Mouse (Mus musculus) cerebellum, adult 8-10 months (tissue): ENCODE data around the gene Thap8.

Experiments
- DNase-seq: peaks from one replicate; pipeline ENCODE4 v3.0.0; 2022

Gene Thap8

DNA sequence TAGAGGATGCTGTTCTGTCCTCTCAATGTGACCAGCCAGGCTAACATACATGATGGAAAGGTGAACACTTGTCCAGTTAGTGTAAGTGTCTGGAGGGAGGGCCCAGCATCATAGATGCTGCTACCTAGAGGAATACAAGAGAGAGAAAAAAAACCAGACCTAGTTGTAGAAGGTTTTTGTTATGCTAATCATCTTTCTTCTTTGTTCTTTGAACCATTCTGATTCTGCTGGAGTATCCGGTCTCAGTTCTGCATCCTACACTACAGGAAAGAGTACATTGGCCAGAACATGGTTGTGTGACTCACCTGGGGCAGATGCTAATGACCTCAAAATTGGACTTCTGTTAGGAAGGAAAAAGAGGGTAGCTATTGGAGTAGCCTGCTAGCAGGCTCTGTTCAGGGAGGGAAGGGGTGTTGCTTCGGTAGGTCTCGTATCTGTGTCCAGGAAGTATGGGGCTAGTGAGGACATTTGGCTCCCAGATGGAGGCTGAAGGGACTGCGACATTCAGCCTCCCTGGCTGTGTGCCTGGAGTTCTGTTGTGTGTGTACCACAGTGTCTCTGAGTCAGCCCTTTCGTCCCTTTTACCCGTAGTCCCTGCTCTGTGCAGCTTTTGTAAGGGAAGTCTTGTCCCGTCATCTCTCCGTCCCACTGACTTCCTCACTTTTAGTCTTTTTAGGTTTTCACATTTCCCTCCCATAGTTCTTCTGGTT is 7.0 kb downstream of the Thap8 start:
- peak; percentile 83 for DNase-seq

DNA sequence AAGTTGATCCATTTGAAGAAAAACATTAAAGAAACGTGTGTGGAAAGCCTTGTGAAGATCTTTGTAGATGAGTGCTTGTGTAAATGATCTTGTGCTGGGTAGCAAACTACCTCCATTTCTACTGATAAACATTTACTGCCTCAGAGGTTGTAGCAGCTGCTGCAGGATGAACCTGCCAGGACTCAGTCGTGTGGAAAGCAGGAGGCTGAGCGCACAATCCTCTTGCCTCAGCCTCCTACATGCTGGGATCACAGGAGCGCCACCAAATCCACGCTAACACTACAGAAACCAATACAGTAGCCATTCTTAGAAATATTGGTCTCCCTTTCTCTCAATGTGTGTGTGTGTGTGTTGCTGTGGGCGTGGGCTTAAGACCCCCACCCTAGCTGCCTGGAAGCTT is 8.2 kb downstream of the Thap8 start:
- peak; percentile 58 for DNase-seq

DNA sequence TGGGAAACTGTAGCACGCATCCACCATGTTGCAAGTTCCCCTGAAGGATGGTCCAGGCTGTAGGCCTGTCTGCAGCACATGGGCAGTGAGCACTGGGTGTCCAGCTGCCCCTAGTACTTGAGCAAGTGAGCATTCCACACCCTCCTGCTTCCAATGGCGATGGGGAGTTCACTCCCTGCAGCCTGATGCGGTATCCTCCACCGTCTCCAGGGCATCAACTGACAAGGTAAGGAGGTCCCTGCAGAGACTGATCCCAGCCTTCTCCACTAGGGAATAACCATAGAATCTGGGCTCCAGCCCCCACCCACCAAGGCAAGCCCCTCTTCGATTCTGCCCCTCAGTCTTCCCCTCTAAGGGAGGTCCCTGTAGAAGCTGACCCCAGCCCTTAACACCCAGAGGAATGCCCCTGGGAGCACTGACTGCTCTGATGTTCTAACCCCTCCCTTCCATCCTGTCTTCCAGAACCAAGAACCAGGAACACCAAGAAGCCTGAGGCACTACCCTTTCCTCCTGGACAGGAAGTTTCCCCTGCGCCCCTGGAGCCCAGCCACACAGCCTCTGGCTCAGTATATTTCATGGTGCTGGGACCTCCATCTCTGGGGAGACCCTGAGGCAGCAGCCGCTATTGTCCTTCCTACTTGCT is 9.3 kb downstream of the Thap8 start:
- DNase-seq = peak; percentile 39

DNA sequence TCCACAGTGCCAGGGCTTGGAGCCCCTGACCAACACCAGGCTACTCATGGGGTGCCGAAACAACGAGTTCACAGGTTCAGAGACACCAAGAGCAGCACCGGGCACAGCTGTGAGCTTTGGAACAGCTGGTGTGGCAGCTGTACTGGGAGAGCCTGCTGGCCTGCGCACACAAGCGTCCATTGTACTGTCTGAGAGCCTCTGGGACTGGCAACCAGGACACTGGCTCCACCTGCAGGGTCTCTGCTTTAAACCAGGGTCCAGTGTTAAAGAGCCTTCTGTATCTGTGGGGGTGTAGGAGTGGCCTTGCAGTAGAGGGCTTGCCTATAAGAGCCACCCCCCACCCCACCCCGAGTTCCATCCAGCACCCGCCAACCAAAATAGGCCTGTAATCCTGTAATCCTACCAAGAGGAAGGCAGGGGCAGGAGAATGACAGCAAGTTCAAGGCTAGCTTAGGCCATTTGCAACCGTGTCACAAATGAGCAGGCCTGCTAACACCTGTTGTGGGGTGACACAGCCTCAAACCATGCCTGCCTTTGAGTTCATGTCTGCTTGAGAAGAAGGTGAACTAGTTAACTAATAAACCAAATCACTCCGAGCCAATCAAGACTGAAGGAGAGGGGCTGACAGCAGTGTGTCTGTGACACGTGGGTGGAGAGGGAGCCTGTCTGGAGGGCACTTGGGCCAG is 10.0 kb downstream of the Thap8 start:
- DNase-seq = peak; percentile 20

DNA sequence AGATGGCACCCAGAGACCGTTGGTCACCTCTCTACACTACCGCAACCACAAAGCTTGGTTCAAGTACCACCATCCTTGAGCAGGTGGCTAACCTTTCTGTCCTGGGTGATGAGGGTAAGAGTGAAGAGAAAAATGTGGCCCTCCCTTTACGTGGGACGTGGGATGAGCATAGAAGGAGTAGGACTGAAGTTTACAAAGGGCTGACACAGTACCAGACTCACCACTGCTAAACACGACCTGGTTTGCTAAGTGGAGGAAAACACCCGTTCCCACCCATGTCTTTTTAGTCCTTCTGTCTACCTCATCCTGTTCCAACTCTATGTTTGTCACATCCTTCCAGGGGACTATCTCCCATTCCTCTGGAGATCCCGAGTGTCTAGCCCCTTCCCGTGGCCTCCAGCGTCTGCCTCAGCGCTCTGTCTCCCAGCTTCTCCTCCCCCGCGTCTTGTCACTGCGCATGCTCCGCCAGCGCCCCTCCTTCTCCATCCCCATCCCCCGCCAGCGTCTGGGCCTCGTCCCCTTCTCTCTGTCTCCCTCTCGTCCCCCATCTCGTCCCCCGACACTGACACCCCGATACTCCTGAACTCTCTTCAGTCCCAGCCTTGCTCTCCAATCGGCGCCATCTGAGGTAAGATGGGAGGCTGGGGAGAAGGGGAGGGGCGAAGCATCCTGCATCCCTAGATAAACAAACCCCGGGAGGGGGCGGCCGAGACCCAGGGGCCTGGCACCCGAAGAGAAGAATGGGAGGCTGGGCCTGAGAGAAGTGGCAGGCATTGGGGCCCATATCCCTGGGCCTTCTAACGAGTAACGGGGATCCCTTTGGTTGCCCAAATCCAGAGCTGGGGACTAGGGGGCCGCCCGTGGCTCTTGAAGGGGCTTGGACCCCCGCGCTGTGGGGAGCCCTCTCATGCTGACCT is 11.6 kb downstream of the Thap8 start, which contains the start of gene Clip3:
Clip3 (plus strand) TSS at position 514 of the 917 bp plus-strand sequence.
- peak; percentile 92 for DNase-seq

DNA sequence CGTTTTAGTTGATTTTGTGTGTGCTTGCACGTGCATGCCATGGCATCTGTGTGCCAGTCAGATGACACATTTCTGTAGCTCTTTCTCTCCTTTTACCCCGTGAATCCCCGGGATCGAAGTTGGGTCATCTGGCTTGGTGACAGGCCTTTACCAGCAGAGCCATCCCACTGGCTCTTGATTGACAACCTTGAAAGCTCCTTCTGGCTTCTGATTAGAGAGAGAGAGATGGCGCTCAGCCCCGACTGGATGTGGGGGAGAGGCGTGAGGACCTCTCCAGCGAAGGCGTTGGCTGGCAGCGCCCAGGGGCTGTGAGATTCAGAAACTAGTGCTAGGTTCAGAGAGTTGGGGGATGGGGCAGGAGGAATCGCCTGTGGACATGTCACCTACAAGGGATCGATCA is 13.9 kb downstream of the Thap8 start:
- DNase-seq = peak; percentile 54

DNA sequence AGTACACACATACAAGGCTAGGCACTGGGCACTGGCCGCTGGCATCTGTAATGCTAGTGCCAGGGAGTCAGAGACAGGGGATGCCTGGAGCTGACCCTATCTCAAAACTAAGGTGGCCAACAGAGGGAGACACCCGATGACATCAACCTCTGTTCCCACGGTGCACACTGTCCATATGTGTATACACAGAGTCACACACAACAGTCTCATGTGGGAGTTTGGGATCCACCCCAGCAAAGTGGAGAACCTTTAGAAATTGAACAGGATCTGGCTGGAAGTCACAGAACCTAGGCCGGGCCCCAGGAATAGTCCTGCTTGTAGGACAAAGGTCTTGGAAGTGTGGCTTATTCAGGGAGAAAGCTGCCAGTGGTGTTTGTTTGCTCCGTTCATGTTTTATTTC is 14.4 kb downstream of the Thap8 start:
- peak; percentile 48 for DNase-seq

DNA sequence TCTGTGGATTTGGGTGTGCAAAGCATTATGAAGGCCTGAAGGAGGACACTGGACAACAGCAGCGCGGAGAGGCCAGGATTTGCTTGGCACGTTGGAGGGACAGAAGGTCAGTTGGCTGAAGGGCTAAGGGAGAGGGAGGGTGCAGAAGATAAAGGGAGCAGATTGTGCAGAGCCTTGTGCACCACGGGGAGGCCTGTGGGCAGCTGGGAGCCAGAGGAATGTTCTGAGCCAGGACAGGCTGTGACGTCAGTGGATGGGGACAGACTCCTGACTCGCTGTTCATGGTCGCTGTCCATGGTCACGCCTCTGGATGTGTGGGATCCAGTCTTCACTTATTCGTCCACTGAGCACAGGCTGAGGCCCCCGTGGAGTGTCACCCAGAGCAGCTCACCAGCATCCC is 15.2 kb downstream of the Thap8 start:
- DNase-seq = peak; percentile 93

DNA sequence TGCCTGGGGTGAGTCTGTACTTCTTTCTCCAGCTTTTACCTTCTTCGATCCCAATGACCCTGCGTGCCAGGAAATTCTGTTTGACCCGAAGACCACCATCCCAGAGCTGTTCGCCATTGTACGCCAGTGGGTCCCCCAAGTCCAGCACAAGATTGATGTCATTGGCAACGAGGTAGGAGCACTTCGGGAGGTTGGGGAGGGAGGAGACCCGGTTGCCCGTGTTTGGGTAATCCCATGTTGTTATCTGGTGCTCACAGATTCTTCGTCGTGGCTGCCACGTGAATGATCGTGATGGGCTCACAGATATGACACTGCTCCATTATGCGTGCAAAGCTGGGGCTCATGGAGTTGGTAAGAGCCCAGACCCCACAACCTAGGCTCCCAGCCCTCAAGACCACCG is 16.9 kb downstream of the Thap8 start:
- no peak for DNase-seq

DNA sequence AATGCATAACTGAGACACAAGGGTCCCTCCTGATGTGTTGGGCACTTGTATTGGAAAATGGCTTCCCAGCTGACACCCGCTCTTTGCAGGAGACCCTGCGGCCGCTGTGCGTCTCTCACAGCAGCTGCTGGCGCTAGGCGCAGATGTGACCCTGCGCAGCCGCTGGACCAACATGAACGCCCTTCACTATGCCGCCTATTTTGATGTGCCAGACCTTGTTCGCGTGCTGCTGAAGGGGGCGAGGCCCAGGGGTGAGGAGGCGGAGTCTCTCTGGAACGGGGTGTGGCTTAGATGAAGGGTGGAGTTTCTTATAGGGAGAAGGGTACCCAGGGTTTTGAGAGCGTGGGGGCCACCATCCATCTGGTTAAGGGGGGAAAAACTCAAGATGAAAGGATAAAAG is 17.4 kb downstream of the Thap8 start:
- DNase-seq = no peak

DNA sequence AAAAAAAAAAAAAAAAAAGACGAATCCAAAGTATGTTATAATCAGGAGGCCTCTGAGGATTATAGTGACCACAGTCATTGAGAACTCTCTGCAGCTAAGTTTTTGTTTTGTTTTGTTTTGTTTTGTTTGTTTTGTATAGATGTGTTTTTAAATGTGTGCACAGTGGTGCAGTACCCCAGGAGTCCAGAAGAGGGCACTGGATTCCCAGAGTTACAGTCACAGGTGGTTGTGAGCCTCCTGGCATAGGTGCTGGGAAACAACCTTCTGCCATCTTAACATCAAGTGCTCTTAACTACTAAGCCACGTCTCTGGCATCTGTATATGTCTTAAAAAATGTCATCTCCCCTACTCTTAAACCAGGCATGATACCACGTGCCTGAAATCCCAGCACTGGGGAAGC is 21.0 kb downstream of the Thap8 start:
- DNase-seq = no peak

DNA sequence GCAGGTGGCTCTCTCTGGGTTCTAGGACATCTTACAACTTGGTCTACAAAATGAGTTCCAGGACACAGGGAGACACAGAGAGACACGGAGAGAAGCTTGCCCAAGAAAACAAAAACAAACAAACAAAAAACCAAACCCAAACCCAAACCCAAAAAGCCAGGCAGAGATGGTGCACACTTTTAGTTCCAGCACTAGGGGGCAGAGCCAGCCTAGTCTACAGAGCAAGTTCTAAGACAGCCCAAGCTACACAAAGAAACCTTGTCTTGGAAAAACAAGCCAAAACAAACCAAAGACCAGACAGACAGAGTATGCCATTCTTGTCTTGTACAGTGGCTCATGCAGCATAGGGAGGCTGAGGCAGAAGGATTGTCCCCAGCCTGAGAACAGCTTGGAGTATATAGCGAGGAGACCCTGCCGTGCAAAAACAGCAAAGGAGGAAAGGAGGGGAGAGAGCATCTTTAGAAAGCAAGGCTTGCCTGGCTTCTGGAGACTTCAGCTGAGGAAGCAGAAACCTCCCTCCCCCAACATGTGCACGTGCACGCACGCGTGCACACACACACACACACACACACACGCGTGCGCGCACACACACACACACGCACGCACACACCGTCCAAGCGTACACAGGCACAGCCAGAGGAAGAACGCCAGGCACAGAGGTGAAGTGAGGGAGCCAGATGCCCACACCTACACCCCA is 26.3 kb downstream of the Thap8 start:
- no peak for DNase-seq

DNA sequence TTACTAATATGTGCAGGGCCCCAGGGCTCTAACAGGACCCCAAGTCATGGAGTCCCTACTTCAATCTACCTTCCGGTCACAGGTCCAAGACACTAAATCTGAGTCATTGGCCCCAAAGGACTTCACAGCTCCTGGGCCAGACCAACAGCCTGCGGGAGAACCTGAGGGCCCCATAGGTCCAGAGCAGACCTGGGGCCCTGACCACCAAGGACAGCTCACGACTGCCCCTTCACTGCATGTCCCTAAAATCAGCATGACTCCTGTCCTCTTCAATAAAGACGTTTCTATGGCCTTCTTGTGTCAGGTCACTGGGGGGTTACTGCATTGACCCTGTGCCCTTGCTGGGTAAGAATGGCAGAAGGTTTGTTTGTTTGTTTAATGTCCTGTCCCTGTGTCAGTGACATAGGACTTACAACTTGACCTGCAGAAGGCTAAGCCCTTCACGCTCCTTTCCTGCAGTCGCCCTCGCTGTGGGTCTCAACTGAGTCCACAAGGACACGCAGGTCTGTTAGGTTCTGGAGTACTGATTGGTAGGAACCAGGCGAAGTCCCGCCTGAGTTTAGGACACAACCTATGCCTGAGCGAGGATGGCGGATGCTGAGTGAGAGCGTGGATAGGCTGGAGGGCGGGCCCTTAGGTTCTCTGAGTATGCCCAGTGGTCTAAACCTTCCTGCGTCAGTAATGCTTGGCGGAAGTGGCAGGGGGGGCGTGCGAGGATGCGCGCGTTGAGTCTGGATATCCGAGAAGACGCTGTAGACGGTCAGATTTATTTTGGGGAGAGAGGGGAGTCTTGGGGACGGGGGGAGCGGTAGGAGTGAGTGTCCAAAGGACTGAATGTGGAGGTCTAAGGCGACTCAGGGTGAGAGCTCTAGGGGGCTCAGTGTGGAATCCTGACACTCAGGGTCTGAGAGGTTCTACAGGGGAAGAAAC is 28.4 kb downstream of the Thap8 start, which contains the start of gene Alkbh6:
Alkbh6 (plus strand) TSS at position 642 of the 930 bp plus-strand sequence.
- peak; percentile 93 for DNase-seq

DNA sequence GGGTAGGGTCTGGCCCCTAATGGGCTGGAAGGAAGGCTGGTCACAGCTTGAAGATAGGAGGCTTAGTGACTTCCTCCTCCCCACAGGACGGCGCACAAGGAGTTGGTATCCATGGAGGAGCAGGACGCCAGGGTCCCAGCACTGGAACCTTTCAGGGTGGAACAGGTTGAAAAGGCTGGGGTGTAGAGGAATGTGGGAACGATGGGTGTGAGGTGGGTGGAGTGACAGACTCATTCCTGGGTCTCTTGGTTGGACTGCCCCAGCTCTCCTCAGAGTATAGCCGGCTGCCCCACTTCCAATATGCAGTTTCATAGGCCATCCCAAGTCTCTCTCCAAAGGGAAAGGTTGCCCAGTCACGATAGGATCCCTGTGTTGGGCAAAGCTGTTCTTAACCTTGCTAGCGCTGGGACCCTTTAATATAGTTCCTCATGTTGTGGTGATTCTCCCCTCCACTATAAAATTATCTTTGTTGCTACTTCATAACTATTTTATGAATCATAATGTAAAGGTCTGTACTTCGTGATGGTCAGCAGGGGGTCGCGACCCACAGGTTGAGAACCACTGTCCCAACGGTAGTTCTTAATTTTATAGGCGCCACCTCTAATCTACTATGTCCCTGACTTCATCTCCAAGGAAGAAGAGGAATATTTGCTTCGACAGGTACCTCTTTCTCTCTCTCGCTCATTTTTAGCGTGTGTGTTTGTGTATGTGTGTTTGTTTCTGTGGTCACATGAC is 29.7 kb downstream of the Thap8 start:
- no peak for DNase-seq

DNA sequence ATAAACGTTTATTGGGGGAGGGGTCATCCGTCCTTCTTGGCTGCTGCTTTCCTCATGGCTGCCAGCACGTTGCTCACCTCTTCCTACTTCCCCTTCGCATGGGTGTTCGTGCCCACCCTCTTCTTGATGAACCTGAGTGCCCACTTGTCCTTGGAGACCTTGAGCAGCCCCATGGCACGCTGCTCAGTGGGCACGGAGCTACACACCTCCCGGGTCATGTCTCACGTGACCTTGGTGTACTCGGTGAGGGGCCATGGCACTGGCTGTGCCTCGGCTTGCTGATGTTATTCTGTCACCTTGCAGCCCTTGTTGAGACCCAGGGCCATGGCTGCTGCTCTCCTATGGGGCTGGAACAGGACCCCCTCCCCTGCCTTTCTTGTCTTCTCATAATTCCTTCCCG is 30.2 kb downstream of the Thap8 start:
- DNase-seq = no peak

DNA sequence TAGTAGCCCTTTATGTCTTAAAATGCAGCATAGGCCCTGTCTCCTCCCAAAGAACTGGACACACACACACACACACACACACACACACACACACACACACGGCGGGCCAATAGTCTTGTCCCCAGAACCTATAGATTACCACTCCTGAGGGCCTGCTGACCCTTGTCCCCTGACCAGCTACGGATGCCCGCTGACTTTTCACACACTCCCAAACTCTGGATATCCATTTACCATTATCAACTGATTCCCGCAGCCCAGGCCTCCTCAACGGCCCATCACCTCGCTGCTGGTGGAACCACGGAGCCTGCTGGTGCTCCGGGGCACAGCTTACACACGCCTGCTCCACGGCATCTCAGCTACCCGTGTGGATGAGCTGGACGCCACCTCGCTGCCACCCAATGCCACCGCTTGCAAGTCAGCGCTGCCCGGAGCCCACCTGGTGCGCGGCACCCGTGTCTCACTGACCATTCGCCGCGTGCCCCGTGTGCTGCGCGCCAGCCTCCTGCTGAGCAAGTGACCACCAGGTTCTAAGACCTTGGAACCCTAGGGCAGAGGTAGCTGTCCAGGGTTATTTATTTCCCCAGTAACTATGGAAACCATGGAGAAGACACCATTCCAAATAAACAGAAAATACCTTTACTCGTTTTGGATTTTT is 33.9 kb downstream of the Thap8 start:
- no peak for DNase-seq

DNA sequence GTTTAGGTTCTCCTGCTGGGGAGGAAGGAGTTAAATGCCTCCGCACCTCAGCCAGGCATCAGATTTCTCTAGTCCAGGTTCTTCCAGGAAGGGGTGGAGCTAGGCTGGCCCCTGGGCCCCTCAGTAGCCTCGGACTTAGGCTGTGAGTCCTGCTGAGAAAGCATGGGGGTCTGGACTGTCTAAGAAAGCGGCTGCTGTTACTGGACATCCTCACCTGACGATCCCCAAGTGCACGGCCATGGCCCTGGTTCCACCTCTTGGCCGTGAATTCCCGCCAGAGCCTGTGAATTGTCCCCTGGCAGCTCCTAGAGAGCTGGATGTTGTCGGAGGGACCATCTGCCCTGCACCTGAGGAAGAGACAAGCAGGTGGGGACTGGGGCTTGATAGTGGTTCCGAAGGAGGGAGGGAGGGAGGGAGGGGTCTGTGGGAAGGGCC is 34.8 kb downstream of the Thap8 start, which contains the start of gene Syne4:
Syne4 (plus strand) TSS at position 87 of the 435 bp plus-strand sequence.
- DNase-seq = no peak

DNA sequence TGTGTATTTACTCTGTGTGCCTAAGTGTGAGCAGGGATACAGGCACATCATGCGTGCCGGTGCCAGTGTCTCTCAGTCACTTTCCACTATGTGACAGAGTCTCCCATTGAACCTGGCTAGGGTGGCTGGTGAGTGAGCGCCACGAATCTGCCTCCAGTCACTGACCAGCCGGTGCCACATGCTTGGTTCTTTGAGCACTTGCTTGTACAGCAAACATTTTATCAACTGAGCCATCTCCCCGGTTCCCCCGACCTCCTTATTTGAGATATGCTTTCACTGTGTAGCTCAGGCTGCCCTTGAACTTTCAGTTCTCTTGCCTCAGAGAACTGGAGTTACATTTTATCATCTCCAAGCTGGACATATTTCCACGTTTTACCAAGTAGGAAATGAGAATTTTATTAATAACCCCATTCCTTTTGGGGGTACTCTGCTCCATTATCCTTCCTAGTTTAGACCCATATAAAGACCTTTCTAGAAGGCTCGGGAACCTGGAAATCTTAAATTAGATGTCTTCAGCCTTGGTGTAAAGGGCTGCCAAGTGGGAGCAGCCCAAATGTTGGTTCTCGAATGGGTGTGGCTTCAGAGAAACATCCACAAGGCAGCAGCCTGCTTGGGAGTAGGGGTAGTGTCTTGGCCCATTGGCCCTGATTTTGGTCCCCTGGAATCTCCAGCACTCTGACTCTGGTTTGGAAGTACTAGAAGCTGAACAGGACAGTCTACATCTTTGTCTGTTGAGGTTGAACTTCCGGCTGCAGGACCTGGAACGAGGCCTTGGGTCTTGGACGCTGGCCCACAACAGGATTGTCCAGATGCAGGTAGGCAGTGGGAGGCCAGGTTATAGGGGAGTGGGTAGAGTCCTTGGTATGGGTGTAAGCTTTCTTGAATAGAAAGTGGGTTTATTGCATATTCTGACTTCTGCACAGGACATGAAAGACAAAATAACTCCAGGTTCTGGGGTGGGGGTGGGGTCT is 36.0 kb downstream of the Thap8 start:
- DNase-seq = no peak
